Mouse (Mus musculus) liver (tissue): ENCODE measurements around the gene Mycbp2.

Source experiments
- DNase-seq: peaks from one replicate; pipeline ENCODE4 v3.0.0-alpha.2; 2020; ENCODE audit warnings: mixed read lengths

The Mycbp2 gene

DNA sequence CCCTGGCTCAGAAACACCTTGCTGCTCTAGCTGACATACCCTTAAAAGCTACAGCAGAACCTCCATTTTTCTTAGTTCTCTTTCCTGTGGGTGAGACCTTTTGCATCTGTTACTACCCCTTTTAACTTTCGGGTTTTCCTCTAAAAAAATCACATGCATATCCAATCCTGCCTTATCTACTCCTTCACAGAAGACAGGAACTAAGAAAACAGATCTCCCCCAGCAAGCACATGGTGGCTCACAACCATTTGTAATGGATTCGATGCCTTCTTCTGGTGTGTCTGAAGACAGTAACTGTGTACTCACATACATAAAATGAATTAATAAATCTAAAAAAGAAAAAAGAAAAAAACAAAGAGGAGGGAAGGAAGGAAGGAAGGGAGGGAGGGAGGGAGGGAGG lies 87.9 kb downstream of the Mycbp2 start:
- no peak for DNase-seq

GRCm38 (mm10) chr14:103256866-103257265 lies 89.7 kb downstream of the Mycbp2 start:
- no peak for DNase-seq

DNA sequence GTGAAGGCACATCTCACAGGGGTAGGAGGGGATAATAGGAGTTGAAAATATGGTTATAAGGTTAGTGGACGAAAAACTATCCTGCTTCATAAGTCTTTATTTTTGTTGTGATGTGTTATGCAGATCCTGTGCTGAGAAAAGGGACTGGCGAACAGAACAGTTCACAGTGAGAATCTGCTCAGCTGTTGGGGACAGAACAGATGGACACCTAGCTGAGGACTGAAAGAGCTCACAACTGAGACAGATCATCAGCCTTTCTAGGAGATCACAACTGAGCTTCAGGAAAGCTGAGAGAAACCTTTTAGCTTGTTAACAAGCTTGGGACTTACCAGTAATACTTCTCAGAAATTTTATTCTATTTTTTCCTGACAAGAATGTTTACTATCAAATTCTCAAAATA lies 92.3 kb downstream of the Mycbp2 start:
- DNase-seq, result no peak

DNA sequence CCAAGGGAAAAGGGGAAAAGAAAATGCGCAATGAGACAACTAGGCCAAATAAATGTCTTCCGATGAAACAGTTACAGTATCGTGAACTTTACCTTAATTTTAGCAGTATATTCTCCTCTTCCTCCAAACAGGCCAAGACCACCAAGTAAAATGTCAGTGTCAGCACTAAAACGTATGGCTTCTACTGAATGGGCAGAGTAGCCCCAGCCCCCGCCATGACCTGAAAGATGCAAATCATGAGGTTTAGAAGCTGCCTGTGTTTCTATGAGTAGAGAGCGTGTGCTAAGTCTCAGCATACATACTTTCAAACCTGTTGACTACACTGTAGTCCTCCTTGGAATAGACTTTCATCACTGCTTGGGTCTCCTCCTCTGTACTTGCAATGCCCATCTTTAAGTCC lies 104.6 kb downstream of the Mycbp2 start:
- no peak for DNase-seq

DNA sequence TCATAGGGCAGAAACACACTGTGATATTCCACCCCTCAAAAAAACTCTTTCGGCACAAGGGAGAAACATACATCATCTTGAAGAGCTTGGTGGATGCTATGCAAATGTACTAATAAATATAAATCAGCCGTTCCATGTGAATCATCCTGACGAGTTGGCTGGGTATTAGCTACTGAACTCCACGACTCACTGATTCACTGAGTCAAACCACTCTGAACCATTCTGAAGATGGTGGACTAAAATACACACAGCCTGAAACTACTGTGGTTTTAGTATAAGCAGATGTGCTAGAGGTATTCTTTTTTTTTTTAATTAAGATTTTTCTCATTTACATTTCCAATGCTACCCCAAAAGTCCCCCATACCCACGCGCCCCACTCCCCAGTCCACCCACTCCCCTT lies 111.8 kb downstream of the Mycbp2 start:
- DNase-seq, result no peak

GRCm38 (mm10) chr14:103233640-103234593 lies 112.7 kb downstream of the Mycbp2 start:
- DNase-seq, result no peak

DNA sequence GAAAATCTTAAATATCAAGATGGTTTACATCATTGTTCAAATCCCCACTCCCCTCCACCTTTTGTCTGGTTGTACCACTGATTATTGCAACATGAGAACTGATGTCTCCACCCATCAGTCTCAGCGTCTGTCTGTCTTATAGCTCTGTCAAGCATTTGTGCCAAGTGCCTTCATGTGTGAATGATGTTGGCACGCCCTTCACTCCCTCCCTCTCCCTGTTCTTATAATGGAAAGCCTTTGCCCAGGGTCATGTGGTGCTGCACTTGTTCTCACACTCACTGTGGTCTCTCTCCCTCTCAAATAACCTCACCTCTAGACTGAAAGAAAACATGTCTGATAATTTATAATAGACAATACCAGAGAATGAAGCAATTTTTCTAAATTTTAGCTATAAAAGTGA lies 124.3 kb downstream of the Mycbp2 start:
- no peak for DNase-seq

GRCm38 (mm10) chr14:103221751-103222150 lies 124.9 kb downstream of the Mycbp2 start:
- no peak for DNase-seq

- no peak for DNase-seq
These were observed 130.3 kb downstream of the Mycbp2 start for GRCm38 (mm10) chr14:103216331-103216730.

- DNase-seq, result no peak
These were observed 160.0 kb downstream of the Mycbp2 start for GRCm38 (mm10) chr14:103186658-103187057.

DNA sequence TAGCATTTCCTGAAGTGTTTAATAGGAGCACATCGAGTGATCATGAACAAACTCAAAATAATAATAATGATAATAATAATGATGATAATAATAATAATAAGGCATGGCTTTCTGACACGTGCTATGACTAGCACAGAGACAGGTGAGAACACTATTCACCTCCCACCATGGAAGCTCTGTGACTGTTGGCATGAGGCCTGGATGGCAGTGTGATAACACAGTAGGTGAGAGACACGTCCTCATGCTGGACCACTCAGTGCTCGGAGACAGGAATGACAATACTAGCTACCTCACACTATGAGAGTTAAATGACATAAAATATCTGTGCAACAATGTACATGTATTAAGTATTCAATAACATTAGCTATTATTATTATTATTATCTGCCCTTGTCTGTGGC lies 160.5 kb downstream of the Mycbp2 start:
- no peak for DNase-seq

DNA sequence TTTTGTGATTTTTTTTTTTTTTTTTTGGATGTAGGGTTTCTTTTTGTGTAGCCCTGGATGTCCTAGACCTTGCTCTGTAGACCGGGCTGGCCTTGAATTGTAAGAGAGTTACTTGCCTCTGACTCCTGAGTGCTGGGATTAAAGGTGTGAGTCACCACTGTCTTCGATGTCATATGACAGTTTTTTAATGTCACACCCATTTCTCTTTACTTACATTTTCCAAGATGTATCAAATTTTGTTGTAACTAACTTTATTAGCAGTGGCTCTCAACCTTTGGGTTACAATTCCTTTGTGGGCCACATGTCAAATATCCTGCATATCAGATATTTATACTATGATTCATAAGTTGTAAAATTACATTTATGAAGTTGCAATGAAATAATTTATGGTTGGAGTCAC lies 166.5 kb downstream of the Mycbp2 start:
- no peak for DNase-seq

DNA sequence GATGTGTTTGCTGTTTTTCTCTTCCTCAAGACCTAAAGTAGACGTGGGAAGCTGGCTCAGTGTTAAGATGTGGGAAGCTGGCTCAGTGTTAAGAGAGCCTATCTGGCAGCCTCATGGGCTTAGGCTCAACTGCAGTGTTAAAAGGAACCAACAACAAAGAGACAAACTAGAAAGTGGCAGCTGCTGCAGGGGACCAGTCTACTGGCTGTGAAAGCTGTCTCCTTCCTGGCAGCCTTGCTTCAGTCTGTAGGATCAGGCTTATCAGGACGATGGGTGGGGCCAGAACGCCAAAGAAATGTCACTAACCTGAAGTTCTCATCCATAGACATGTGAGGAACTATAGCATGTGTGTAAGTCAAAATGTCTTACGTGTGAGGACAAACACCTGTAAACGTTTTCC lies 183.7 kb downstream of the Mycbp2 start:
- no peak for DNase-seq

GRCm38 (mm10) chr14:103155685-103156084 lies 190.9 kb downstream of the Mycbp2 start:
- DNase-seq, result no peak

DNA sequence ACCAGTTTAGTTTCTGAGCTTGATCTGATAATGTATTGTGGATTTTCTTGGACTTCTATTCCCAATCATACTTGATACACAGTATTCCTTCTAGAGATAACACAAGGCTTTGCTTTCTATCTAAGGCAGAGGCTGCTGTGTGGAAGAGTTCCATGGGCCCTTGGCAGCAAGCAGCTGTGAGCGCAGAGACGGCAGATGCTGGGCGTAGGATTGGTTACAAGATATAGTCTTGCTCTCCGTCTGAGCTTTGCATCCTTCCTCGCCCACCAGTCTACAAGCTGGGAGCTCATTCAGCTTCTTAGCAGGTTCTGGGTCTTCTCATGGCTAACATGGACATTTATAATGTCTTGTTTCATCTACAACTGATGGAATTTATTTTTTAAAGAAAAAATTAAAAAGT lies 196.5 kb downstream of the Mycbp2 start:
- no peak for DNase-seq

- DNase-seq, result peak; percentile 59
These were observed 214.6 kb downstream of the Mycbp2 start for GRCm38 (mm10) chr14:103131991-103132390.

DNA sequence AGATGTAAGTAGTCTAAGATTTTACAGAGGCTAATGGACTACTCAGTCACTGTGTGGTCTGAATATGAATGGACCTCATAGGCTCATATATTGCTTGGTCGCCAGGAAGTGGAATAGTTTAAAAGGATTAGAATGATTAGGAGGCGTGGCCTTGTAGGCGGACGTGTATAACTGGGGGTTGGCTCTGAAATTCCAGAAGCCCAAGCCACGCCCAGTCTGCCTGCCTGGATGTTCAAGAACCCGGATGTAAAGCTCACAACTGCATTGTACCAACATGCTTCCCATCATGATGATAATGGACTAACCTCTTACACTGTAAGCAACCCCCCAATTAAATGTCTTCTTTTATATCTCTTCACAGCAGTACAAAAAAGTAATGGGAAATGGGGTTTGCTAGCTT lies 220.9 kb downstream of the Mycbp2 start:
- DNase-seq, result no peak

GRCm38 (mm10) chr14:103114994-103115670 lies 231.5 kb downstream of the Mycbp2 start:
- DNase-seq, result peak; percentile 58

DNA sequence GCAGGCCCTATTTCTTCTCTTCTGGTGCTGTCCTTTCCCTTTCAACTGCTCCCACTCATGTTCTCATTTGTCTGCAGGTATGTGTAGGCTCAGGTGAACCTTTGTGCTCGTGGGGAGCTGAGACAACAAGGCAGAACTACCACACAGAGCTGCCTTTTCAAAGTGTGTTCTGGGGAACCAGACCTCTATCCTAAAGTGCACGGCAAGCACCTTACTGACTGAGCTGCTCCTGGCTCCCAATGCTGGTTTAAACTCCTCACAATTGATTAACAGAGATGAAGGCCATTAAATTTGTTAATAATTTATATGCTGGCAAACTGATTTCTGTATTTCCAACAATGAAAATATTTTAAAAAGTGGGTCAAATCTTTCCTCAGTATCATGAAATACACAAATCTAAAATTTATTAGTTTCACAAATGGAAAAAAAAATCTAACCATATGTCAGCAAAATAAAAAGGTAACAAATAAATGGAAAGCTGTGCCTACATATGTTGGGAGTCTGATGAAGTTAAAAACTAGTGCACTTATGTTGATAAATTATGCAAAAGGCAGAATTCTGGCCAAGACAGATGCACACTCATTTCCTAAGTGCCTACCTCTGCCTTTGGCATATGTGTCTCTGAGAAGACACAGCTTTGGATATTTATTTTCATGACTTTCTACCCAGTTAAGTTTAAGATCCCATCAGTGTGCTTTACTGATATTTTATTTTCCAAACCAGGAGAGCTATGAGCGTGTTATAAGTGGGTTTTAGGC lies 233.8 kb downstream of the Mycbp2 start:
- DNase-seq, result no peak

DNA sequence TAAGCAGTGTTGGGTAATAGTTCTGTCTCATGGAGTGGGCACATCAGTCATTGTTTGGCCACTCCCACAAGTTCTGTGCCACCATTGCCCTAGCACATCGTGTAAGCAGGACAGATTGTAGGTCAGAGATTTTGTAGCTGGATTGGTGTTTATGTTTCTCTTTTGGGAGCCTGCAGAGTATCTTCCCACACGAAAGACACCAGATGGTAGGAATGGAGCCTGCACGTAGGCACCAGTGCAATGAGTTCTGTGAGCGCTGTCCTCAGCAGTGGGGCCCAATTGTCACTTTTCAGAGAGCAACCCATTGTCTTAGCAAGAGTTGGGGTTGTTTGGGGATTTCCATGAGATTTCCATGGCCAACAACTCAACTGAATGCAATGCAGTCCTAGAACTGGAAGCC lies 236.6 kb downstream of the Mycbp2 start:
- DNase-seq, result no peak

DNA sequence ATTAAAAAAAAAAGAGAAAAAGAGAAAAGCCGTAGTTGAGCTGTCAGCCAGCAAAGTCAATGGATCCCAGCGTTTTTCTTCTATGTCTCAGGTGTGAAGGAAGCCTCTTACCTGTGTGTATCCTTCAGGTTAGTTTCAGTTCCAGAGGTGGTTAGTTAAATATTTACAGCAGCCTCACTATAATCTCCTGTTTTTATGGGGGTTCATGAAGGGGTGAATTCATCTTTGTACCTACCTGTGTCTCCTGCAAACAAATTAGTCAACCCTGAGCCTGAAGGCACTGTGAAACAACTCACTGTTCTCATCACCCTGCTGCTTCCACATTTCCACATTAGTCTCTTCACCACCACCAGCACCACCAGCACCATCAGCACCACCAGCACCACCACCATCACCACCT lies 240.3 kb downstream of the Mycbp2 start:
- no peak for DNase-seq

DNA sequence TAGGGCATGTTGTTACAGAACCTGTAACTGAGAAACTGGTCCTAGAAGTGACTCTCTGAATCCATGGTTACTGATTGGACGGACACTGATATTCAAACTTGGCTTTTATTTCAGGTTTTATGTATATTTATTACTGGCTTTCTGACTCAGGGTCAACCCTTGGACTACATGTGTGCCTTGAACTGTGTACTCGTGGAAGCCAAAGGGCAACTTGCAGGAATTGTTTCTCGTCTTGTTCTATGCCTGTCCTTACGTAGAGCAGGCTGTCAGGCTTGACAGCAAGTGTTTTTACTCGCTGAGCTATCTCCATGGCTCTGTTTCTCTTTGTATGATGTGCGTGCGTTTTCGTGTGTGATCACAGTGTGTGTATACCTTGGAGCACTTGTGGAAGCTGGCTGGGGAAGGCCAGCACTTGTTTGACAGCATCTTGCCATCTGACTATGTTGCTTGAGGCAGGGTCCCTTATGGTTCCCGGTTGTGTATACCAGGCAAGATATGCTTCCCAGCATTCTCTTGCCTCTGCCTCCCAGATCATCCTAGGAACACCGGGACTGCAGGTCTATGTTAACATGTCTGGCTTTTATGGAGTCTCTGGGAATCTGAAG lies 243.8 kb downstream of the Mycbp2 start:
- no peak for DNase-seq

DNA sequence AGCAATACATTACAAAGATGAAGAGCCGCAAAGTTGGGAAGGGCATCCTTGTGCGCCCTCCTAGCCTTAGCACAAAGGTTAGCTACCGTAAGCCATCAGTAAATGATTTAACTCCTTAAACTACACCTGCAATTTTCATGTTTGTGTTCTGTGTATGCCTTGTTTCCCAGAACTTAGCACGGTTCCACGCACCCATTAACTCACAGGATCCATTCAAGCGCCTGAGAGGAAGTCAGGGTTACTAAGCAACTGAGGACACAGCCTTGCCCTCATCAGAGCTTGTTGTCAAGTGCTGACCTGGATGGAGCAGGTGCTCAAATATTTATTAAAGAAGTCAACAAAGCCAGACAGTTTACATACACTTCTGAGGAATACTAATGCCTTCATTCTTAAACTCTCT lies 244.4 kb downstream of the Mycbp2 start:
- DNase-seq, result no peak
